Mouse (Mus musculus): Measurements from ENCODE around the gene Ccnj. TPM values are rescaled to one million over a fixed set of nuclear protein-coding genes. Genes with fewer than 3 reads are reported as not detected.

Ccnj gene
- polyA plus RNA-seq, 1 experiment from 2014 or later: 39.9 TPM

DNA sequence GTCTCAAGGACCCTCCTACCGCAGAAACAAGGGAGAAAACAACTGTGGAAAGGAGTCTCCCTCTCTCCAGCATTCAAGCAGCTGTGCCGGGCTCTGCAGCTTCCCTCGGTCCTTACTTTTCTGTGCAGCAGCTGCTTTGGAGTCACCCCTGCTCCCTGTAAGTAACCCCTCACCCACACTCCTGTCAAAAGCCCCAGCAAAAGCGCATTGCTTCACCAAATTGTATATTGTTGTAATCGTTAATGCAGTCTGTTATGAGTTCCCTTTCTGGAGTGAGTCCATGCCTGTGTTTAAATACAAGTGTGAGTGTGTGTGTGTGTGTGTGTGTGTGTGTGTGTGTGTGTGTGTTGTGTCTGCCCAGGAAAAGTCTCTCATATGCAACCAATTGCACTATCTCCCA is 37.2 kb downstream of the Ccnj start:
- DNase-seq (ENCODE audit: extremely low spot score, low spot score): no peak
- WGBS: 38% methylated on average over 5 of the region's 5 CpGs
- no peak overlapping the region for H3K27ac ChIP-seq
- H3K4me3 ChIP-seq: no peak overlapping the region
- H3K4me1 ChIP-seq: peaks cover 4% of the 10 kb centered on the region; the same call in 1 of the 2 replicates
- no peaks in the 10 kb centered on the region for H3K36me3 ChIP-seq (replicated peaks)
- H3K27me3 ChIP-seq (ENCODE audit: poor library complexity, severe bottlenecking): peaks cover 64% of the 10 kb centered on the region
- H3K9me3 ChIP-seq: no peaks in the 10 kb centered on the region

DNA sequence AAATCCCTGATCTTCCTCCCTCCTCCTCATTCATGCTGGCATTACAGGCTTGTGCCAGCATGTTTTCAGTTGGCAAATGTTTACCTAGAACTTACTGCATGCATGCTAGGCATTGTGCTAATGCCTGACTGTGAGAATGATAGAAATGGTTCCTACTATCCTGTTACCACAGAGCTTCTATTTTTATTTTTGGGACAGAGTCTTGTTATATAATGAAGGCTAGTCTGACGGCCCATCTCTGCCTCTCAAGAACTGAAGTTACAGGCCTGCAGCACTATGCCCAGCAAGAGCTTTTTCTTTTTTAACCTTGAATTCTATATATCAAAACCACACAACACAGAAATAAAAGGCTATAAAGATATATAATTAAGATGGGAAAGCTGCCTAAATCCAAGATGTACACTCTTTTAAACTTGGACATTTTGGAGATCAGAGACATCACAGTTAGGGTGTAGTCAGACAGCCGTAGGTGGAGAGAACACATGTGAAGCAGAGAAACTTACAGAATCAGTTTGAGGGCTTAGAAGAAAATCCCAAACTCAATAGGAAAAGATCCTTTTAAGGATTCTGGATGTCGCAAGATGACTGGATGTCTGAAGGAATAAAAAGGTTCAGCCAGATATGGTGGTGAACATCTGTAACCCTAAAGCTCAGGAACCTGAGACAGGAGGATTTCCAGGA is 38.5 kb downstream of the Ccnj start:
- no peak overlapping the region for H3K27ac ChIP-seq
- no peak overlapping the region for H3K4me3 ChIP-seq
- WGBS: 88% methylated on average over 3 of the region's 3 CpGs
- peaks cover 4% of the 10 kb centered on the region; the same call in 1 of the 2 replicates for H3K4me1 ChIP-seq
- DNase-seq (ENCODE audit: extremely low spot score, low spot score): no peak
- peaks cover 66% of the 10 kb centered on the region for H3K27me3 ChIP-seq (ENCODE audit: poor library complexity, severe bottlenecking)
- H3K9me3 ChIP-seq: no peaks in the 10 kb centered on the region; the same call in 1 of the 2 replicates
- no peaks in the 10 kb centered on the region for H3K36me3 ChIP-seq (replicated peaks)

DNA sequence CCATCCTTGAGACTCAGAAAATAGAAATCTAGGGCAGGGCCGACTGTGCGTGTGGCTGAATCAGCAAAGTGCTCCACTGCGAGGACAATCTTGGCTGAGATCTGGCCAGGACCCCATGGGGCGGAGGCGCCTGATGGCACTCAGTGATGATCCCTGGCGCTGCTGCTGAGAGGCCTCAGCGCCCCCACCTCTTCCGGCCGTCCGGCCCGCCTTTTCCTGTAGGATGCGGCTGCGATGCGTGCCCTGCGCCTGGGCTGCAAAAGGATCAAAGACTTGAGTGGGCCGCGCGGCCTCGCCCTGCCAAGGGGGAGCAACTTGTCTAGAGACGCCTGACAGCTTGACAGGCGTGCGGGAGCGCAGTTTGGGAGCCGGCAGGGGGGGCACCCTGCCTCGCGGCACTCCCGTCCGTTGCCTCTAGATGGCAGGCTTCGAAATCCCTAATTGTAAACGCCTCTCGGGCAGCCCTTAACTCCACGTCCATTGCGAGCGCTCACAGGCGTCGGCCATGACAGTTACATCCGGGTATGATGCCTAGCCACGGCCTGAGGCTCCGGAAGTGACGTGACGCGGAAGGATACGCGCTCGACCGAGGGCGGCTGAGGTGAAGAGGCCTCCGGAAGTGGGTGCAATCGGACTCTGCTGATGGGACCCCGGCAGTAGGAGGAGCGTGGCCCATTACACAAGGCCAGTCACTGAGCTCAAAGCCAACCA is 42.0 kb downstream of the Ccnj start:
- 2% methylated on average over 51 of the region's 51 CpGs for WGBS
- H3K27ac ChIP-seq: peak overlapping the region; percentile 90
- no peaks in the 10 kb centered on the region; the same call in 1 of the 2 replicates for H3K9me3 ChIP-seq
- H3K4me3 ChIP-seq: peak overlapping the region; percentile 66
- peak; percentile 95 for DNase-seq (ENCODE audit: extremely low spot score, low spot score)
- peaks cover 77% of the 10 kb centered on the region for H3K27me3 ChIP-seq (ENCODE audit: poor library complexity, severe bottlenecking)
- H3K4me1 ChIP-seq: peaks cover 4% of the 10 kb centered on the region; the same call in 1 of the 2 replicates
- H3K36me3 ChIP-seq (replicated peaks): no peaks in the 10 kb centered on the region

DNA sequence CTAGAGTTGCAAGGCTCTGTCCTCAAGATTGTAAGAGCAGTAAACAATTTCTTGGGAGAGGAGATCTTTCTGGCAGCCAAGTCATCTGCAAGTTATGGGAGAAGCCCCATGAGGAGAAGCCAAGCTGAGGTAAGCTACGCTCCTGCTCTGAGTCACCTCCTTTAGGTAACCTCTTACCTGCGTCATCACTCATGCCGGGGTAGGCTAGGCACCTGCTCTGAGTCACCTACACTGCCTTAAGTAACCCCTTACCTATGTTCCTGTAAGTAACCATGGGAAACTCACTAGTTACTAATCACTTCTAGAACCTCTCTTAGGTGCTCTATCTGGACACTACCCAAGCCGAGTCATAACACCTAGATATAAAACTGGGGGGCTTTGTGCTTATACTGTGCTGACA is 50.6 kb downstream of the Ccnj start:
- H3K4me3 ChIP-seq: no peak overlapping the region
- H3K36me3 ChIP-seq (replicated peaks): no peaks in the 10 kb centered on the region
- peaks cover 86% of the 10 kb centered on the region for H3K27me3 ChIP-seq (ENCODE audit: poor library complexity, severe bottlenecking)
- H3K9me3 ChIP-seq: no peaks in the 10 kb centered on the region
- WGBS: 87% methylated on average over 4 of the region's 4 CpGs
- DNase-seq (ENCODE audit: extremely low spot score, low spot score): no peak
- no peak overlapping the region for H3K27ac ChIP-seq
- H3K4me1 ChIP-seq: no peaks in the 10 kb centered on the region

DNA sequence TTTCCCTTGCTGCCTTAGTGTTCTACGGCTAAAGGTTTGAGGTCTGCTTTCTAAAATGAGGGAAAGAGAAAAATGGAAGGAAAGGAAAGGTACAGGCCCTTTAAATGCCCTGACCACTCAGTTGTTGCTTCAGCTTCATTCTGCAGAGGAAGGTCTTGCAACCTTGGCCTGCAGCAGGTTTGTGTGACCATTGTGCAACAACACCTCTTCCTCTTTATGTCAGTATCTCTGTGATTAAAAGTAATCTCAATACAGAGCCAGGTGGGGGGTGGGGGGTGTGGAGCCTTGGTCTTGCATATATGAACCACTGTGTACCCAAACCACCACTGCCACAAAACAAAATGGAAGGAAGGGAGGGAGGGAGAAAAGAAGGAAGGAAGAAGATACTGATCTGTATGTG is 57.8 kb downstream of the Ccnj start:
- WGBS: 82% methylated on average over 1 of the region's 1 CpGs
- peaks cover 93% of the 10 kb centered on the region for H3K27me3 ChIP-seq (ENCODE audit: poor library complexity, severe bottlenecking)
- H3K36me3 ChIP-seq (replicated peaks): no peaks in the 10 kb centered on the region
- no peak overlapping the region for H3K4me3 ChIP-seq
- peaks cover 2% of the 10 kb centered on the region for H3K9me3 ChIP-seq
- H3K4me1 ChIP-seq: no peaks in the 10 kb centered on the region
- DNase-seq (ENCODE audit: extremely low spot score, low spot score): no peak
- no peak overlapping the region for H3K27ac ChIP-seq

DNA sequence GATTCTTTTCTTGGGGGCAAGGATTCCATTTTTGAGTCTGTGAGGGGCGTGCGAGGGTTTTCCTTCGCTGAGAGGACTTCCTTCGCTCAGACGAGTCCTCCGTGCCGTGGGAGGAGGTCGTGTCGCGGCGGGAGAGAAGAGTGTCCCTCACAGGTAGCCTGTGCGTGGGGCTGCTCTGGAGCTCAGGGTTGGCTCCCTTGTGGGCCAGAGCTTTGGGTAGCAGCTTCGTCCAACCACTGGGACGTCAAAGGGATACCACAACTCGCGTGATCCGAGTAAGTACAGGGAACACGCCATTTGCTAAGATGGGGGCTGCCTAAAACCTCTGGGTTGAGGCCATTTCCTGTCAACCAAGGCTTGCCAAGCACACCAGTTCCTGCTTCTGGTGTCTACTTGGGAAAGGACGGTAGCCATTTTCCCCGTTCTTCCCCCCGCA is 63.0 kb downstream of the Ccnj start:
- H3K27me3 ChIP-seq (ENCODE audit: poor library complexity, severe bottlenecking): peaks cover 49% of the 10 kb centered on the region
- WGBS: 43% methylated on average over 21 of the region's 21 CpGs

DNA sequence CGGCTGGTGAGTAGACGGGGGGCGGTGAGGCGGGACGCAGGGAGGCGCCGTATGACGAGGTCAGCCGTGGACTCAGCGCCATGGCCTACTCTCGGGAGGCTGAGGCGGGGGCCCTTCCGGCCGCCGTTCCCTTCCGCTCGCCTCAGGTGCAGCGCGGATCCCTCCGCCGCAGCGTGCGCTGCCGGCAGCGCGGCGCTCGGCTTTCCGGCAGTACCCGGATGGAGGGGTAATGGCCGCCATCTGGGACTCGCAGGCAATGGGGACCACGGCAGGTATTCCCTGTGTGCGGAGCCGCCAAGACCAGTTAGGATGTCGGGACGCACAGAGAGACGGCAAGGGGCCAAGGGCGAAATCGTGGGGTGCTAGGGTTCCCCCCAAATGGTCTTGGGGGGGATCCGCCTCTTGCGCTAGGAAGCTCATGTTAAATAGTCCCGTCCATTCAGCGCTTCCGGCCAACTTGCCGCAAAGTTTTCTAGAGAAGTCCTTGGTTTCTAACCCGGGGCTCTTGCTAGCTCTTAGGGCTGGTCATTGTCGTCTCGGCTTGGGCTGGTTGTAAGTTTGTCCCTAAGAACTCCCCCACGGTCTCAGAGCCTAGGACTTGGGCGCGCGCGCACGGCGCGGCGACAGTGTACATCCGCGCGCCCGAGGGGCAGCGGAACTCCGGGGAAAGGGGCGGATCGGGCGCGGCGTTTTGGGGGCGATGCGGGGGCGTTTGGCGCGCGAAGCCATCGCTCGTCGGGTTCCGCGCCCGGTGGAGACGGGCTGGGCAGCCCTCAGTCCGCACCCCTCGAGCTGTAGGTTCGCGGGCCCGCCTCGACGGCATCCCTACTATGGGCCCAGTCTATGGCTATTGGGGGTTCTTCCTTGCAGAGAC is 63.7 kb downstream of the Ccnj start, which contains the start of gene Zfp518a:
Gene Zfp518a (plus strand): TSS at position 187 of the 874 bp plus-strand sequence.
- H3K4me3 ChIP-seq: peak within 1 kb of the TSS; percentile 80
- peak within 1 kb of the TSS; percentile 98 for H3K27ac ChIP-seq
- H3K9me3 ChIP-seq: peaks cover 4% of the 10 kb centered on the region
- peaks cover 42% of the 10 kb centered on the region for H3K27me3 ChIP-seq (ENCODE audit: poor library complexity, severe bottlenecking)
- H3K4me1 ChIP-seq: peaks cover 13% of the 10 kb centered on the region
- peak; percentile 90 for DNase-seq (ENCODE audit: extremely low spot score, low spot score)
- peaks cover 27% of the 10 kb centered on the region for H3K36me3 ChIP-seq (replicated peaks)
- WGBS: under 1% methylated on average over 89 of the region's 89 CpGs

More for the DNA sequence above, 63.0 kb downstream of the Ccnj start:
- Histone ChIP-seq H3K36me3 (replicated peaks) (peaks cover 20% of the 10 kb centered on the region), H3K27ac (peak overlapping the region; percentile 98), H3K4me3 (peak overlapping the region; percentile 80), H3K4me1 (peaks cover 13% of the 10 kb centered on the region), H3K9me3 (peaks cover 4% of the 10 kb centered on the region)
- no peak for DNase-seq (ENCODE audit: extremely low spot score, low spot score)

DNA sequence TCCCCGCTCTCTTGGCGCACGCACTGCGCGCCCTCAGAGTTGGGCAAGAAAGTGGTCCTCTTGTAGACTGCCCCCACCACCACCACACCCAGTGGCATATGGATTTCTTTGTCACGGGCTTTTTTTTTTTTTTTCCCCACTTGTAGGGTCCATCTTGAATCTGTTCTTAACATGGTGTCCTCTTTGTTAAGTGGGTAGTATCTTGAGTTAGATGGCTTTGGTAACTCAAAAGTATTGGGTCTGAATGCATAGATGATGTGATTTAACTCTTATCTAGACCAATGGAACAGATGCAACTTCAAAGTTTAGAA is 64.3 kb downstream of the Ccnj start:
- DNase-seq (ENCODE audit: extremely low spot score, low spot score): no peak
- H3K36me3 ChIP-seq (replicated peaks): peaks cover 27% of the 10 kb centered on the region
- H3K27me3 ChIP-seq (ENCODE audit: poor library complexity, severe bottlenecking): peaks cover 36% of the 10 kb centered on the region
- peak overlapping the region; percentile 98 for H3K27ac ChIP-seq
- WGBS: 7% methylated on average over 6 of the region's 6 CpGs
- H3K9me3 ChIP-seq: peaks cover 4% of the 10 kb centered on the region
- peaks cover 13% of the 10 kb centered on the region for H3K4me1 ChIP-seq
- peak overlapping the region; percentile 80 for H3K4me3 ChIP-seq

Small RNAs within 50 kb of the gene (microRNA-seq; reads per million reads assigned to microRNA genes)
- not detected for gene Mir8092

Other genes with a start within 250 kb of the Ccnj start
- 114 and 115 TPM in 2 replicates for gene Aldh18a1, start 242.8 kb upstream of the Ccnj start, polyA plus RNA-seq (2016; fragmentation: Nextera tagmentation; extraction: Ambion mirVana)
- gene Tctn3, start 219.0 kb upstream of the Ccnj start, polyA plus RNA-seq (2016; fragmentation: Nextera tagmentation; extraction: Ambion mirVana): 12.0 and 12.6 TPM in 2 replicates
- 2.6 and 3.7 TPM in 2 replicates for gene Entpd1, start 218.9 kb upstream of the Ccnj start, polyA plus RNA-seq (2016; fragmentation: Nextera tagmentation; extraction: Ambion mirVana)
- 0.05 and 0.06 TPM in 2 replicates for gene Cc2d2b, start 82.5 kb upstream of the Ccnj start, polyA plus RNA-seq (2016; fragmentation: Nextera tagmentation; extraction: Ambion mirVana)
- 12.0 and 13.6 TPM in 2 replicates for gene Zfp518a, start 63.4 kb downstream of the Ccnj start, polyA plus RNA-seq (2016; fragmentation: Nextera tagmentation; extraction: Ambion mirVana)
- gene Blnk, start 163.3 kb downstream of the Ccnj start, polyA plus RNA-seq (2016; fragmentation: Nextera tagmentation; extraction: Ambion mirVana): 0.16 and 0.35 TPM in 2 replicates
- not detected in 2 replicates for gene Dntt, start 198.0 kb downstream of the Ccnj start, polyA plus RNA-seq (2016; fragmentation: Nextera tagmentation; extraction: Ambion mirVana)
- not detected in 2 replicates for gene Opalin, start 245.8 kb downstream of the Ccnj start, polyA plus RNA-seq (2016; fragmentation: Nextera tagmentation; extraction: Ambion mirVana)